Mouse (Mus musculus) hematopoietic multipotent progenitor cell, adult 10-12 weeks (in vitro differentiated cells): ENCODE data around the gene Uhrf1. TPM values are rescaled to one million over a fixed set of nuclear protein-coding genes. Genes with fewer than 3 reads are reported as not detected.

ENCODE experiments used
- polyA plus RNA-seq: library from polyadenylated mRNA; stranded (reverse); fragments of >175 nt; gene quantifications from 2 replicates; pipeline ENCODE4 v1.2.3, GENCODE M21; 2012; ENCODE audit warnings: low replicate concordance

The Uhrf1 gene
- polyA plus RNA-seq, result 11.8 and 22.9 TPM in 2 replicates

GRCm38 (mm10) chr17:56303160-56303846 lies at the start of gene Uhrf1:
Gene Uhrf1, plus strand, starts transcription at chr17:56303321.

GRCm38 (mm10) chr17:56256239-56256881 lies 46.8 kb upstream of the Uhrf1 start, which contains the start of gene Fem1a:
Gene Fem1a, plus strand, starts transcription at chr17:56256810.

GRCm38 (mm10) chr17:56276643-56277566 lies 26.2 kb upstream of the Uhrf1 start, which contains the start of gene Ticam1:
Gene Ticam1, minus strand, starts transcription at chr17:56276786.

GRCm38 (mm10) chr17:56292531-56293222 lies 10.4 kb upstream of the Uhrf1 start, which contains the start of gene Plin3:
Gene Plin3, minus strand, starts transcription at chr17:56292873.

GRCm38 (mm10) chr17:56300186-56300585 lies 2.9 kb upstream of the Uhrf1 start, which contains the start of gene Arrdc5:
Gene Arrdc5, minus strand, starts transcription at chr17:56300286.

GRCm38 (mm10) chr17:56325450-56326152 lies 22.5 kb downstream of the Uhrf1 start, which contains the start of gene Kdm4b:
Gene Kdm4b, plus strand, starts transcription at chr17:56326062.

Other genes with a start within 250 kb of the Uhrf1 start
- gene Ubxn6, start 228.3 kb upstream of the Uhrf1 start, polyA plus RNA-seq, result 73.8 and 75.4 TPM in 2 replicates
- 101 and 241 TPM in 2 replicates for gene Hdgfl2, start 223.7 kb upstream of the Uhrf1 start, polyA plus RNA-seq
- not detected in 2 replicates for gene Plin4, start 193.5 kb upstream of the Uhrf1 start, polyA plus RNA-seq
- 0.72 TPM in 1 of 2 replicates, not detected in the other for gene Plin5, start 185.7 kb upstream of the Uhrf1 start, polyA plus RNA-seq
- gene Lrg1, start 181.3 kb upstream of the Uhrf1 start, polyA plus RNA-seq, result 23.7 and 144 TPM in 2 replicates
- gene Sema6b, start 163.0 kb upstream of the Uhrf1 start, polyA plus RNA-seq, result 4.6 and 13.7 TPM in 2 replicates
- gene Tnfaip8l1, start 140.8 kb upstream of the Uhrf1 start, polyA plus RNA-seq, result 3.4 and 4.4 TPM in 2 replicates
- gene Mydgf, start 119.4 kb upstream of the Uhrf1 start, polyA plus RNA-seq, result 15.4 and 25.6 TPM in 2 replicates
- 60.0 and 65.5 TPM in 2 replicates for gene Dpp9, start 84.4 kb upstream of the Uhrf1 start, polyA plus RNA-seq
- 24.9 and 29.9 TPM in 2 replicates for gene Fem1a, start 46.5 kb upstream of the Uhrf1 start, polyA plus RNA-seq
- 21.1 and 36.0 TPM in 2 replicates for gene Ticam1, start 26.5 kb upstream of the Uhrf1 start, polyA plus RNA-seq
- 13.8 and 19.1 TPM in 2 replicates for gene Plin3, start 10.4 kb upstream of the Uhrf1 start, polyA plus RNA-seq
- gene Arrdc5, start 3.0 kb upstream of the Uhrf1 start, polyA plus RNA-seq, result not detected in 2 replicates
- 44.0 and 67.2 TPM in 2 replicates for gene Kdm4b, start 22.7 kb downstream of the Uhrf1 start, polyA plus RNA-seq
- 34.2 and 182 TPM in 2 replicates for gene Ptprs, start 173.2 kb downstream of the Uhrf1 start, polyA plus RNA-seq
- gene Znrf4, start 209.1 kb downstream of the Uhrf1 start, polyA plus RNA-seq, result not detected in 2 replicates